Mouse (Mus musculus) olfactory bulb, adult 2 months (tissue): ENCODE measurements around the gene Ipo9.

Experiments used
- CTCF ChIP-seq: fragments of 200-500 bp; IDR thresholded peaks from 2 replicates; pipeline ENCODE4 v1.5.1; 2012; ENCODE audit warnings: low read depth, mild to moderate bottlenecking, low read length, moderate library complexity; ENCODE audit not compliant: insufficient read depth
- POLR2A ChIP-seq: fragments of 200-500 bp; IDR thresholded peaks from 2 replicates; pipeline ENCODE4 v1.6.1; 2012; ENCODE audit warnings: mild to moderate bottlenecking, low read depth, low read length, moderate library complexity; ENCODE audit not compliant: insufficient read depth

DNA sequence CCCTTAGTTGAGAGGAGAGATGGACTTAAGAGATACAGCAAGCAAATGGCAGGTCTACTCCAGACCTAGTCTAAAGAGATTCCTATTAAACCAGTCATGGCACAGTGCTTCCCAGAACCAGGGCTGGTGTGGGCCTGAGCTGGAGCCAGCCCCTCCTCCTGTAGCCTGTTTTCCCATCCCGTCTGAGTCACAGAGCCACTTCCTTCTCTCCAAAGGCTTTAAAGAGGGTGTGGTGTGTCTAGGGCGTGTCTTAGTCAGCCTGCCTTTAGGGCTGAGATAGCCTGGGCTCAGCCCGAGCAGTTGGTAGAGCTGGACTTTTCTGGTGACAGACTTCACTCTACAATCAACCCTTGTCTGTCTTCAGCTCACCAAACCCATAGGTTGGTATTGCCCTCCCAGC lies 36.6 kb upstream of the Ipo9 start:
- no peak for TF ChIP-seq CTCF
- TF ChIP-seq POLR2A: no peak
